Mouse (Mus musculus): ENCODE data around the gene Nol3.

Nol3 gene

GRCm38 (mm10) chr8:105289805-105290460, 14.0 kb downstream of the Nol3 start, which contains the start of gene 4931428F04Rik:
Gene 4931428F04Rik, minus strand, starts transcription at chr8:105289864.
- DNase-seq: peak; percentile 70 to 75

GRCm38 (mm10) chr8:105290554-105291314, 14.8 kb downstream of the Nol3 start:
- DNase-seq: peak; percentile 92

GRCm38 (mm10) chr8:105291364-105291763, 15.4 kb downstream of the Nol3 start:
- DNase-seq: peak; percentile 23 to 43

GRCm38 (mm10) chr8:105291802-105292201, 15.9 kb downstream of the Nol3 start:
- DNase-seq: peak in 1 of 2 experiments; percentile 30

GRCm38 (mm10) chr8:105292471-105292870, 16.5 kb downstream of the Nol3 start:
- DNase-seq: peak; percentile 33 to 50

- DNase-seq: peak; percentile 79 to 81
Observed at GRCm38 (mm10) chr8:105293405-105293804, 17.5 kb downstream of the Nol3 start.

- DNase-seq: peak in 1 of 2 experiments; percentile 13
Observed at GRCm38 (mm10) chr8:105294776-105295175, 18.8 kb downstream of the Nol3 start.

- no peak for DNase-seq
Observed at GRCm38 (mm10) chr8:105295256-105295655, 19.3 kb downstream of the Nol3 start.

GRCm38 (mm10) chr8:105295895-105296573, 20.1 kb downstream of the Nol3 start, which contains the start of gene Exoc3l:
Gene Exoc3l, minus strand, starts transcription at chr8:105296101.
- no peak for DNase-seq

- peak; percentile 93 to 95 for DNase-seq
Observed at GRCm38 (mm10) chr8:105297511-105298192, 21.7 kb downstream of the Nol3 start, which contains the start of gene E2f4. Gene E2f4, plus strand, starts transcription at chr8:105297663.

- DNase-seq: no peak
Observed at GRCm38 (mm10) chr8:105298351-105299252, 22.7 kb downstream of the Nol3 start.

GRCm38 (mm10) chr8:105299962-105300361, 24.0 kb downstream of the Nol3 start:
- no peak for DNase-seq

- DNase-seq: no peak
Observed at GRCm38 (mm10) chr8:105303396-105303795, 27.5 kb downstream of the Nol3 start.

GRCm38 (mm10) chr8:105303874-105304273, 27.9 kb downstream of the Nol3 start:
- DNase-seq: no peak

GRCm38 (mm10) chr8:105304325-105305210, 28.6 kb downstream of the Nol3 start:
- no peak for DNase-seq

GRCm38 (mm10) chr8:105305211-105306145, 29.5 kb downstream of the Nol3 start, which contains the start of gene Elmo3:
Gene Elmo3, plus strand, starts transcription at chr8:105305601.
- DNase-seq: peak; percentile 76 to 80

- DNase-seq: peak in 1 of 2 experiments; percentile 39
Observed at GRCm38 (mm10) chr8:105306146-105306691, 30.3 kb downstream of the Nol3 start.

- DNase-seq: peak in 1 of 2 experiments; percentile 37
Observed at GRCm38 (mm10) chr8:105307670-105308069, 31.7 kb downstream of the Nol3 start.

- DNase-seq: peak in 1 of 2 experiments; percentile 43
Observed at GRCm38 (mm10) chr8:105308428-105308827, 32.5 kb downstream of the Nol3 start.
